Mouse (Mus musculus): ENCODE results near the gene Ppm1a. TPM values are rescaled to one million over a fixed set of nuclear protein-coding genes. Genes with fewer than 3 reads are reported as not detected.

Ppm1a gene
- total and polyA plus RNA-seq, 3 experiments = 111 to 119 TPM; not detected in 1

DNA sequence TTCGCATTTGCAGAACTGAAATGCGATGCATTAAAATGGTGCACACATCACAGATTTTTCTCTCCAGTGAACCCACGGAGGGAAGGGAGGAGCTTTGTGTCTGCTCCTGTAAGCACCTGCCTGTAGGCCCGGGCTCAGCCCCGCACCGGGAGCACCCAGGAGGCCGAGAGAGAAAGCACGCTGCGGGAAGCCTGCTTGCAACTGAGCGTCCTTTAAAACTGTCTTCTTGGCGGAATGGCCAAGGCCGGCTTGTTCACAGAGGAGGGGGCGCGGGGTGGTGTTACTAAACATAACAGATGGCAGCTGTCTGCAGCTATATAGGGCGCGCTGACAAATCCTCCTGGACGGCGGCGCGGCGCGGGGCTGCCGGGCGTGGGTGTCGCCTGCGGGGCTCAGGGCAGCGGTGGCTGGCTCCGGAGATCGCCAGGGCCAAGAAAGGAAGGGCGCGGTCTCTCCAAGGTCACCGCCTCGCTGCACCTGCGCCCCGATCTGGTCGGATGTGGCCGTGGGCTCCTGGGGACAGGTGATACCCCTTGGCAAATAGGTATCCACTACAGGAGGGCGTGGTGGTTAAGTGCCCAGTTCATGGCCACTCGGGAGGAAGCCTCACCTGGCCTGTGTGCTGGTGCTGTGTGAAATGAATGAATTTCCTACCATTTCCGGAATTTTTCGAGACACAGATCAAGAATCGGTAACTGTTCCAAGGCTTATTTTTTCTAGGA lies 74.6 kb downstream of the Ppm1a start:
- H3K4me1 ChIP-seq (ENCODE audit: control insufficient read depth in 1 of 2, insufficient read depth in 2 of 2, low read length in 2 of 2) = no peaks in the 10 kb centered on the region
- TF ChIP-seq ZMIZ1 (IDR thresholded peaks at IDR 0.05; ENCODE audit: low read depth, low read length) (no peak), NELFE (IDR thresholded peaks at IDR 0.05; ENCODE audit: low read depth, low read length) (no peak), MYB (IDR thresholded peaks at IDR 0.05; ENCODE audit: low read depth, low read length) (no peak), SMC3 (IDR thresholded peaks at IDR 0.05; ENCODE audit: low read depth, low read length) (no peak), RCOR1 (IDR thresholded peaks at IDR 0.05; ENCODE audit: low read depth, low read length) (no peak), GATA1 (IDR thresholded peaks at IDR 0.05; ENCODE audit: low read depth, low read length) (no peak), MEF2A (IDR thresholded peaks at IDR 0.05; ENCODE audit: extremely low read depth, insufficient replicate concordance, low read depth, low read length, poor library complexity, severe bottlenecking) (no peak), ZKSCAN1 (IDR thresholded peaks at IDR 0.05; ENCODE audit: low read depth, low read length) (no peak)
- no peak overlapping the region for H3K4me3 ChIP-seq (ENCODE audit: control insufficient read depth in 1 of 2, insufficient read depth in 1 of 2, low read depth in 2 of 2, low read length in 2 of 2)
- H3K79me2 ChIP-seq (ENCODE audit: control insufficient read depth, insufficient read depth, low read length, poor library complexity) = no peaks in the 10 kb centered on the region
- H3K27me3 ChIP-seq (ENCODE audit: control insufficient read depth in 1 of 2, insufficient read depth in 2 of 2, low read length in 2 of 2) = no peaks in the 10 kb centered on the region
- H3K9me3 ChIP-seq (replicated peaks; ENCODE audit: insufficient read depth, low read length) = no peaks in the 10 kb centered on the region
- DNase-seq (ENCODE audit: low read depth, low spot score) = no peak
- no peaks in the 10 kb centered on the region for H3K36me3 ChIP-seq (ENCODE audit: control insufficient read depth in 1 of 2, insufficient read depth in 2 of 2, low read length in 2 of 2)
- H3K9ac ChIP-seq (ENCODE audit: control insufficient read depth, low read depth, low read length, poor library complexity, severe bottlenecking) = no peak overlapping the region
- no peak overlapping the region for H3K27ac ChIP-seq (ENCODE audit: control insufficient read depth, low read depth, low read length)

DNA sequence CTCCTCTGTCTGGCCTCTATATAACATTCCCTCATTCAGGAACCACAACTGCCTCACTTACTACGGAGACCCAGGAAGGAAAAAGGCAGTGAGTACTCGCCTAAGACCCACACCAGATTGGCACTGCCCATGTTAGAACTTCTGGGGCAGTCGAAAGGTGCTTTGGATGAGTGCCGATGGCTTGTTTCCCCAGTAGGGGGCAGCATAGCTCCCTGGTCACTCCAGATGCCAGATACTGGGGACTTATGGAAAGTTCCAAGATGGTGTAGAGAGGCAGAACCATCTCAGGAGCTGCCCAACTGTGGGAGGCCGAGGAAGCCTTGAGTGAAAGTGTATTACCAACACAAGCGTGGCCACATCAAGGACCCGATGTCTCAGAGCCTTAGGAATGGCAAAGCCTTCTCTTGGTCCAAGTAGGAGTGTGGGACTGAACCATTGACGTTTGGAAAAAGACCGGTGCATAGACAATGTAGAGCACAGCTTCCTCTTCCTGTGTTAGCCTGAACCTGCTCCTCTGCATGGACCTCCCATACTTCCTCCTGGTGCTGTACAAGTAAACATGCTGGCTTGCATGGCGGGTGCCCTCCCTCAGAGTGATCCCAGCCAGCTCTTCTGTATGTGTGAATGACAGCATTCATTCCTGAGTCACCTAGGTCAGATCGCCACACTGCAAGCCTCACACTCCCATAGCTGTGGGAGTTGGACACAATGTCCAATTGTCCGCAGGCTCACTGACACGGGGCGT lies 77.7 kb downstream of the Ppm1a start:
- Histone ChIP-seq H3K36me3 (ENCODE audit: control insufficient read depth in 1 of 2, insufficient read depth in 2 of 2, low read length in 2 of 2) (no peaks in the 10 kb centered on the region), H3K9me3 (replicated peaks; ENCODE audit: insufficient read depth, low read length) (no peaks in the 10 kb centered on the region), H3K27me3 (ENCODE audit: control insufficient read depth in 1 of 2, insufficient read depth in 2 of 2, low read length in 2 of 2) (no peaks in the 10 kb centered on the region), H3K4me3 (ENCODE audit: control insufficient read depth in 1 of 2, insufficient read depth in 1 of 2, low read depth in 2 of 2, low read length in 2 of 2) (no peak overlapping the region), H3K4me1 (ENCODE audit: control insufficient read depth in 1 of 2, insufficient read depth in 2 of 2, low read length in 2 of 2) (no peaks in the 10 kb centered on the region), H3K27ac (ENCODE audit: control insufficient read depth, low read depth, low read length) (no peak overlapping the region), H3K79me2 (ENCODE audit: control insufficient read depth, insufficient read depth, low read length, poor library complexity) (no peaks in the 10 kb centered on the region), H3K9ac (ENCODE audit: control insufficient read depth, low read depth, low read length, poor library complexity, severe bottlenecking) (no peak overlapping the region)
- DNase-seq (ENCODE audit: low read depth, low spot score) = peak; percentile 31
- TF ChIP-seq JUND (IDR thresholded peaks at IDR 0.05; ENCODE audit: low read depth, low read length) (no peak), CTCF (IDR thresholded peaks at IDR 0.05 in 2 of 3, conservative IDR thresholded peaks at IDR 0.05 in 1 of 3; ENCODE audit: control insufficient read depth in 1 of 3, insufficient read depth in 1 of 3, low read depth in 2 of 3, low read length in 3 of 3, poor library complexity in 1 of 3, severe bottlenecking in 1 of 3) (peak; percentile 57 to 71 (median 66)), POLR2A (IDR thresholded peaks at IDR 0.05; ENCODE audit: control insufficient read depth in 1 of 2, insufficient read depth in 1 of 2, low read depth in 1 of 2, low read length in 2 of 2, poor library complexity in 1 of 2) (no peak), MAX (IDR thresholded peaks at IDR 0.05; ENCODE audit: low read length) (no peak), HCFC1 (IDR thresholded peaks at IDR 0.05; ENCODE audit: low read depth, low read length) (no peak), USF2 (IDR thresholded peaks at IDR 0.05; ENCODE audit: borderline replicate concordance in 1 of 2, insufficient read depth in 1 of 2, low read depth in 1 of 2, low read length in 2 of 2) (no peak), RAD21 (IDR thresholded peaks at IDR 0.05; ENCODE audit: low read depth, low read length) (peak; percentile 24), SMC3 (IDR thresholded peaks at IDR 0.05; ENCODE audit: low read depth, low read length) (peak; percentile 46)
